Mouse (Mus musculus) olfactory bulb, adult 2 months (tissue): ENCODE measurements around the gene Srsf11.

ENCODE experiments used
- CTCF ChIP-seq: fragments of 200-500 bp; IDR thresholded peaks from 2 replicates; pipeline ENCODE4 v1.5.1; 2012; ENCODE audit warnings: low read depth, mild to moderate bottlenecking, low read length, moderate library complexity; ENCODE audit not compliant: insufficient read depth
- POLR2A ChIP-seq: fragments of 200-500 bp; IDR thresholded peaks from 2 replicates; pipeline ENCODE4 v1.6.1; 2012; ENCODE audit warnings: mild to moderate bottlenecking, low read depth, low read length, moderate library complexity; ENCODE audit not compliant: insufficient read depth

GRCm38 (mm10) chr3:158035866-158036265 is 573 bp downstream of the Srsf11 start:
- TF ChIP-seq POLR2A (no peak), CTCF (no peak)
